Mouse (Mus musculus): ENCODE results near the gene Reg3d. TPM values are rescaled to one million over a fixed set of nuclear protein-coding genes. Genes with fewer than 3 reads are reported as not detected.
"Not testable (repeated sequence)": the region's sequence is repeated elsewhere in the genome, so short reads cannot be mapped to it uniquely, and the experiment has no call there.

Reg3d gene
- total RNA-seq (2014; fragmentation: Nextera tagmentation) (not detected in 2 replicates), total RNA-seq (2017) (not detected in 2 replicates)

DNA sequence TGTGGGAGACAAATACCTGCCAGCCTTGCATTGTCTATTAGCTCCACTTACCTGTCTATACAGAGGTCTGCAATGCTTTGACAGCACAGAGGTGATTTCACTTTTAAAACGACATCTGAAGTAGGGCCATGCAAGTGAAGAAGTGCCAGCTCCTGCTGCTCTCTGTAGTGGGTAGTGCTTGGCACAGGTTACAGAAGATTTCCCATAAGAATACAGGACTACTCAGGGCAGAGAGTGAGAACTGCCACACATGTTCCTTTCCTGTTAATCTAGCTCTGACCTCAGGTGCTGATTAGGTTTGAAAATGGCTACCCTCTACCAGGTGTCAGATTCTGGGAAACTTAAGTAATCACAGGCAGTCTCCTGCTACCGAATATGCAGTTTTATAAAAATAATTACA lies at the start of gene Reg3d:
Gene Reg3d, minus strand, starts transcription at position 101 of the 400 bp plus-strand sequence.
- no peak for ATAC-seq (replicated peaks; ENCODE audit: low FRiP score, low TSS enrichment, poor library complexity, severe bottlenecking)

DNA sequence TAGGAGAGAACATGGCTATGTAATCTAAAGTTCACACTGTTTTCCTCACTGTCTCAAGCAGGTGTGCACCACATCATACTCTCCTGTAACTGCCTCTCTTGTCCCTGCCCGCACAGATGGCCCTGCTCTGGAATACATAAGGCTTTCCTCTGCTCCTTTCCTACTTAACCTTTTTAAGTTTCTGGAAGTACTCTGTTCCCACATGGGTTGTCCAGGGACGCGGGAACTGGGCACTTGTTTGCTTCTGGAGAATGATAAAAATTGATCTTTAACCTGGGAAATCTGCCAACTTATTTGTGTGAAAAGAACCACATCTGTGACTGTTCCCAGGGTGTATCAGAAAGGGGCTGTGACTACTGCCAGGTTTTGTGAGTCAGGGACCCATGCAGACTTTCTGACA lies 46.8 kb upstream of the Reg3d start:
- no peak for ATAC-seq (replicated peaks; ENCODE audit: low FRiP score, low TSS enrichment, poor library complexity, severe bottlenecking)

GRCm38 (mm10) chr6:78422411-78422810 lies 43.7 kb upstream of the Reg3d start, which contains the start of gene Reg1:
Reg1 (plus strand) TSS chr6:78422711.
- ATAC-seq (replicated peaks; ENCODE audit: low FRiP score, low TSS enrichment, poor library complexity, severe bottlenecking), result not testable (repeated sequence)

- not testable (repeated sequence) for ATAC-seq (replicated peaks; ENCODE audit: low FRiP score, low TSS enrichment, poor library complexity, severe bottlenecking)
These were observed 16.7 kb upstream of the Reg3d start, which contains the start of gene Reg2 for GRCm38 (mm10) chr6:78395323-78395722. Reg2 (plus strand) TSS chr6:78395623.

DNA sequence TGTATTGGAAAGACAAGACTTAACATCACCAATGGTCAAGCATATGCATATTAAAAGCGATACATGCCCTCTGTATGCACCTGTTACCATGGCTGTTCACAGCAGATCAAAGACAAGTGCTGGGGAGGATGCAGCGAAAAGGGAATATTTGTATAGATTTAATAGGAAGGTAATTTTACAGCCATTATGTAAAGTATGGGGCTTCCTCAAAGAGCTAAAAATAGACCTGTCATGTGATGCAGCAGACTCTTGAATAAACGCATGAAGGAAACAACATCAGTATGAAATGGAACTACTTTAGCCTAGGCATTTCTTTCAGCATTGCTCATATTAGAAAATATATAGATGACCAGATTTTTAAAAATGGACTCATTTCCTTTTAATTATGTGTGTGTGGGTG lies 6.9 kb upstream of the Reg3d start:
- ATAC-seq (replicated peaks; ENCODE audit: low FRiP score, low TSS enrichment, poor library complexity, severe bottlenecking), result no peak

- ATAC-seq (replicated peaks; ENCODE audit: low FRiP score, low TSS enrichment, poor library complexity, severe bottlenecking), result no peak
These were observed 1.7 kb upstream of the Reg3d start, which contains the start of gene Reg3a for GRCm38 (mm10) chr6:78380409-78380808. Reg3a (plus strand) TSS chr6:78380709.

DNA sequence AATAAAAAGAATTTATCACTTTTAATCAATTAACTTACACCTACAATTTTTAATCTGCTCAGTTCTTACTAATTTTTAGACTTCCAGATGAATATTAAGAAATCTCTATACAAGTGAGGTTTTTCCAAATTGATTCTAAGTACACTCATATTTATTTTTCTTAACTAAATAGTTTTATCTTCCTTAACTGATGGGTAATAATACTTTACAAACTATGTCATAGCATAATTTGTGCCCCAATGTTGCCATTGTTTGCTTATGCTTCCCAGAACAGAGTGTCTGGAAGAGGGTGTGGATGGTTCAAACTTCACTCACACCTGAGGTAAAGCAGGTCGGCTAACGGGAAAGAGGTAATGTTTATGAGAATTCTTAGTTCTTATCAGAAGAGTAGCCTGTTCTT lies 8.3 kb downstream of the Reg3d start, which contains the start of gene Reg3b:
Gene Reg3b, plus strand, starts transcription at position 301 of the 400 bp plus-strand sequence.
- no peak for ATAC-seq (replicated peaks; ENCODE audit: low FRiP score, low TSS enrichment, poor library complexity, severe bottlenecking)

GRCm38 (mm10) chr6:78361971-78362563 lies 16.6 kb downstream of the Reg3d start:
- no peak for ATAC-seq (replicated peaks; ENCODE audit: low FRiP score, low TSS enrichment, poor library complexity, severe bottlenecking)

DNA sequence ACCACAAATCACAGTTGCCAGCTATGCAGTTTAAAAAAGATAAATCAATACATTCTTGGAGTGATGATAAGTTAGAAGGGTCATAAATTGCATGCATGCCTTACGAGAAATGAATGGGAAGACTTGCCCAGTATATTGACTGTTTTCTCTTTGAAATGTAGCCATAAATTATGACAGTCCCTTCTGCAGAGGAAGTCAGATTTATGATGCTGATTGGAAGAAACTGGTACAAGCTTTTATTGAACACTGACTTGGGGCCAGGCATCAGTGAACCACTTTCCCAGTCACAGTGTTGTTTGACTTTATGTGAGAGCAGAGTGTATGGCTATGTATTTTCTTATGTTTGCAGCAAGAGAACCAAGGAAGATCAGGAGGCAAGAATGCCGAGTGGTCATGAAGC lies 37.0 kb downstream of the Reg3d start:
- ATAC-seq (replicated peaks; ENCODE audit: low FRiP score, low TSS enrichment, poor library complexity, severe bottlenecking), result no peak

DNA sequence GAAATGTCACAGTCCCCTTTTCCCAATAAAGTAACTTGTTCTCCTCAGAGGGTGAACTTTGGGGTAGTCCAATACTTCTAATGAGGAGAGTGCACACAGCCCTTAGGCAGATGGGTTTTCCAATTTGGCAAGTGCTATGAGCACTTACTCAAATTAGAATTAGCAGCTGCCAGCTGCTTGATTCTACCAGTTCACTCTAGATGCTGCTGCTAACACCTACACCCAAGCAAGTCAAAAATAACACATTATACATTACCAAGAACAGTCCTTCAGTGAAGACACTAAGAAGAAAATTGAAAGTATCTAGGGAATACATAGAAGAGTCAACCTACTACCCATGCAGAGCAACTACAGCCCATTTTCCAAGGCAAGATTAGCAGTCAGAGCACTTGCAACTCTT lies 38.4 kb downstream of the Reg3d start:
- no peak for ATAC-seq (replicated peaks; ENCODE audit: low FRiP score, low TSS enrichment, poor library complexity, severe bottlenecking)

DNA sequence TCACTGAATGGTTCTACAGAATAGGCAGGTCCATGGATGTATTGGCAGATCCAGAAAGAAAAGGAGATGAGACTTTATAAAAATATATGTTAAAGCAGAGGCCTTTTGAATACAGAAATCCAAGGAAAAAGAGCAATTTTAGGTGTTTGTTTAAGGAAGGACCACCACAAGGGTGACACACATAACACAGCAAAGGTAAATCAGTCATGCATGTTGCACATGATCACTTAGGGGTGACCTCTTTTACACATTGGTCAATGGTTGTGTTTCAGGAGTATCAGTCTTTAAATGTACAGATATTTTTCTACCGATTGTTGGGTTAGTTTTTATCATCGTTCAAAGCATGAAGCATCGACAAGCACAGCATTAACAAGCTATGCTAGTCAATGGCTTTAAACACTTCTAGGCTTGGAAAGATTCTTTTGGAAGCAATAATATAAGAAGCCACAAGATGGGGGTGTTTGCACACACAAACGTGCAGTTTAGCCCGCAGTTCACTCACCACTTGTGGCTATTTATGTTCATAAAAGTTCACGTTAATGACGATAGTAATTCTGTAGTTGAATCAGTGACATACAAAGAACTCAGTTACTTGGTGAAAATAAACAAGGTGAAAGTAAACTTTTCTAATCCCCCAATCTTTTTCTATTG lies 46.6 kb downstream of the Reg3d start:
- no peak for ATAC-seq (replicated peaks; ENCODE audit: low FRiP score, low TSS enrichment, poor library complexity, severe bottlenecking)

DNA sequence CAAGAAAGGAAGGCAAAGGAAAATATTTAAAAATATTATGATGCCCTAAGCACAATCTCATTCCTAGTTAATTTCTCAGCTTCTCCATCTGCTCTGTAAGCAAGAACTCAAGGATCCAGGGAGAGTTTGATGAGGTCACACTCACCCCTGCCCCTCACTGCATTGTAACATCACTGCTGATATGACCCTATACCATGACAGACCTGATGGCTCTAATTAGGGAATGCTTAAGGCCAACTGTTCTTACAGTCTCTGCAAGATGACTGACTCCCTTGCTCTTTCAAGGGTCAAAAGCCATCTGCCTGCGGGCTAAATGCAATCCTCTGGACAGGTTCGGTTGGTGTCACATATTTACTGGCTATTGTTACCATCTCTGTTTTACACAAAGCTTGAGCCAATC lies 49.5 kb downstream of the Reg3d start:
- no peak for ATAC-seq (replicated peaks; ENCODE audit: low FRiP score, low TSS enrichment, poor library complexity, severe bottlenecking)

DNA sequence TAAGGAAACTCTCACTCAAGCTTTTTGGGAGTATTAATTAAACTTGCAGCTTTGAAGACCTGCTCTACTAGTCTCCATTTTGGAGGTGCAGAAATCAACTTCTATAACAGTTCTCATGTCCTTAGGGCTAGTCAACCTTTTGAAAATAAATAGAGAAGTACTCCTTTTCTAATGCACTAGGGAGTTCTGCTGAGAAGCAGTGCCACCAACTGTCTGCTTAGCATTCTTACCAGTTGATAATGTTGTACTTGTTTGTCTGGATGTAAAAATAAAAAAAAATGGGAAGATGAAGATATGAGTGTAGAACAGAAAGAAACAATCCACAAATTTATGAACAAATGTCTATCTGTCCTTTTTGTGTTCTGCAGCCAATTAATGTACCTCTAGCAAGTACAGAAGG lies 50.9 kb downstream of the Reg3d start:
- no peak for ATAC-seq (replicated peaks; ENCODE audit: low FRiP score, low TSS enrichment, poor library complexity, severe bottlenecking)

Other genes starting within 250 kb of the Reg3d start
- gene Reg3b, start 8.2 kb downstream of the Reg3d start, total RNA-seq (2014; fragmentation: Nextera tagmentation), result not detected in 2 replicates
- gene Reg3b, start 8.2 kb downstream of the Reg3d start, total RNA-seq (2017), result not detected in 2 replicates
- not detected in 2 replicates for gene Reg3a, start 1.8 kb upstream of the Reg3d start, total RNA-seq (2014; fragmentation: Nextera tagmentation)
- not detected in 2 replicates for gene Reg3a, start 1.8 kb upstream of the Reg3d start, total RNA-seq (2017)
- gene Reg2, start 16.8 kb upstream of the Reg3d start, total RNA-seq (2014; fragmentation: Nextera tagmentation), result not detected in 2 replicates
- not detected in 2 replicates for gene Reg2, start 16.8 kb upstream of the Reg3d start, total RNA-seq (2017)
- gene Reg1, start 43.8 kb upstream of the Reg3d start, total RNA-seq (2014; fragmentation: Nextera tagmentation), result not detected in 2 replicates
- not detected in 2 replicates for gene Reg1, start 43.8 kb upstream of the Reg3d start, total RNA-seq (2017)
- not detected in 2 replicates for gene Reg3g, start 90.0 kb upstream of the Reg3d start, total RNA-seq (2014; fragmentation: Nextera tagmentation)
- not detected in 2 replicates for gene Reg3g, start 90.0 kb upstream of the Reg3d start, total RNA-seq (2017)